Mouse (Mus musculus): ENCODE measurements around the gene Opn3. TPM values are rescaled to one million over a fixed set of nuclear protein-coding genes. Genes with fewer than 3 reads are reported as not detected.

Gene Opn3
- polyA plus RNA-seq, 1 experiment from 2014 or later = 1.0 TPM

DNA sequence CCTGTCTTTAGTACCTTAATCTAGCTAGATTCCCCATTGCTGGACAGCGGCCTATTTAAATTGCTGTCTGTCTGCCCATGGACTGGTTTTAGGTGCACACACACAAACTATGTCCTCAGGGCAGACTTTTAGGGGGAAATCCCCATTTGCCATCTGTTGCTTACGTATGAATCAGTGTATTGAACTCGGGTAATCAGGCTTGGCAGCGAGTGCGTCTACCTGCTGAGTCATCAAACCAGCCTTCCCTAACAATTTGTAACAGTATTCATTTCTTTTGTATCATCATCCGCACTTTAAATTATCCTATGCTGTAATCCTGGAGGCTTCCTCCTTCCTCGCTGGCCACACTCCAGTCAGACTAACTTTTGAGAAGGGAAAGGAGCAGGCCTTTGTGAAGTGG is 22.5 kb downstream of the Opn3 start:
- Histone ChIP-seq H3K9me3 (replicated peaks; ENCODE audit: control insufficient read depth, low read length) (no peaks in the 10 kb centered on the region), H3K27ac (ENCODE audit: low read length) (no peak overlapping the region), H3K9ac (ENCODE audit: low read depth, low read length) (no peak overlapping the region), H3K4me1 (ENCODE audit: control insufficient read depth, low read depth, low read length) (no peaks in the 10 kb centered on the region), H3K4me3 (ENCODE audit: low read depth, low read length) (no peak overlapping the region), H3K36me3 (ENCODE audit: control insufficient read depth, insufficient read depth) (no peaks in the 10 kb centered on the region), H3K4me2 (ENCODE audit: low read depth, low read length) (no peak overlapping the region), H3K27me3 (ENCODE audit: control insufficient read depth, insufficient read depth, low read depth, low read length) (no peaks in the 10 kb centered on the region)
- 59% methylated on average over 7 of the region's 7 CpGs for WGBS (ENCODE audit: insufficient replicate concordance)
- ATAC-seq (ENCODE audit: low read depth) = no peak

DNA sequence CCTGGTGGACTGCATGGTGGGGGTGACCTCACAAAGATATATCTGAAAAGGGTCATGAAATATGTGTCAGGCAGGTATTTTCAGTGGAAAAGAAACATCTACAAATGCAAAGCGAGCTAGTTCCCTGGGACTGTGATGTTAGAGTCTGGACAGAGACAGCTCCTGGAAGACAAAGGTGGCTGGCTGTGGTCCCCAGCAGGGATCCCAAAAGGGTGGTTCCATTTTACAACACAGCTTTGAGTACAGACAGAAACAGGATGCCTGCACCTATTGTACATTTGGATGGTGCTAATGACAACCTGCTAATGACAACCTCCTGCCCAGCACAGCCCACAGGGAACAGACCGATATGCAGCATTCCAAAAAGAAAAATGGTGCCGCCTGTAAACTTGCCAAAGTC is 23.1 kb downstream of the Opn3 start:
- Histone ChIP-seq H3K4me1 (ENCODE audit: control insufficient read depth, low read depth, low read length) (no peaks in the 10 kb centered on the region), H3K4me2 (ENCODE audit: low read depth, low read length) (no peak overlapping the region), H3K27me3 (ENCODE audit: control insufficient read depth, insufficient read depth, low read depth, low read length) (no peaks in the 10 kb centered on the region), H3K9me3 (replicated peaks; ENCODE audit: control insufficient read depth, low read length) (no peaks in the 10 kb centered on the region), H3K27ac (ENCODE audit: low read length) (no peak overlapping the region), H3K36me3 (ENCODE audit: control insufficient read depth, insufficient read depth) (no peaks in the 10 kb centered on the region), H3K9ac (ENCODE audit: low read depth, low read length) (no peak overlapping the region), H3K4me3 (ENCODE audit: low read depth, low read length) (no peak overlapping the region)
- ATAC-seq (ENCODE audit: low read depth) = no peak
- WGBS (ENCODE audit: insufficient replicate concordance) = 67% methylated on average over 3 of the region's 3 CpGs

DNA sequence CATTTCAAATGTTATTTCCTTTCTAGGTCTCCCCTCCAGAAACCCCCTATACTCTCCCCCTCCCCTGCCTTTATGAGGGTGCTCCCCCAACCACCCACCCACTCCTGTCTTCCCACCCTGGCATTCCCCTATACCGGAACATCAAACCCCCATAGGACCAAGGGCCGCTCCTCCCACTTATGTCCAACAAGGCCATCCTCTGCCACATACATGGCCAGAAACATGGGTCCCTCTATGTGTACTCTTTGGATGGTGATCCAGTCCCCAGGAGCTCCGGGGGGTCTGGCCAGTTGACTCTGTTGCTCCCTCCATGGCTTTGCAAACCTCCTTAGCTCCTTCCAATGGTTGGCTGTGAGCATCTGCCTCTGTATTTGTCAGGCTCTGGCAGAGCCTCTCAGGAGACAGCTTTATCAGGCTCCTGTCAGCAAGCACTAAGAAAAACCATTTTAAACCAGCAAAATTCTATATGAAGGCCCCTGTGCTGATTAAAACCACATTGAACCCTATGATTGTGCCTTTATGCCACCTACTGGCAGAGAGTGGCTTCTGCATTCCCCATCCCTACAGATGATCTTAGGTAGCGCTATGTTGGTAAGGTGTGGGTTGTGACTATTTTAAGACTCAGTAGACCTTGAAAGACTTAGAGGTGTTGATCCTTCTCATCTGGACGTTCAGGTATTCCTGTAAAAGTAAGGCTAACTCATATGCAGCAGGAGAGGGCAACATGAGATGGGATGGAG is 23.7 kb downstream of the Opn3 start:
- Histone ChIP-seq H3K4me1 (ENCODE audit: control insufficient read depth, low read depth, low read length) (no peaks in the 10 kb centered on the region), H3K27ac (ENCODE audit: low read length) (no peak overlapping the region), H3K9me3 (replicated peaks; ENCODE audit: control insufficient read depth, low read length) (no peaks in the 10 kb centered on the region), H3K4me2 (ENCODE audit: low read depth, low read length) (no peak overlapping the region), H3K4me3 (ENCODE audit: low read depth, low read length) (no peak overlapping the region), H3K9ac (ENCODE audit: low read depth, low read length) (no peak overlapping the region), H3K36me3 (ENCODE audit: control insufficient read depth, insufficient read depth) (no peaks in the 10 kb centered on the region), H3K27me3 (ENCODE audit: control insufficient read depth, insufficient read depth, low read depth, low read length) (no peaks in the 10 kb centered on the region)
- WGBS (ENCODE audit: insufficient replicate concordance) = 59% methylated on average over 5 of the region's 5 CpGs
- ATAC-seq (ENCODE audit: low read depth) = peak; percentile 42; the same call in 1 of the 2 replicates

DNA sequence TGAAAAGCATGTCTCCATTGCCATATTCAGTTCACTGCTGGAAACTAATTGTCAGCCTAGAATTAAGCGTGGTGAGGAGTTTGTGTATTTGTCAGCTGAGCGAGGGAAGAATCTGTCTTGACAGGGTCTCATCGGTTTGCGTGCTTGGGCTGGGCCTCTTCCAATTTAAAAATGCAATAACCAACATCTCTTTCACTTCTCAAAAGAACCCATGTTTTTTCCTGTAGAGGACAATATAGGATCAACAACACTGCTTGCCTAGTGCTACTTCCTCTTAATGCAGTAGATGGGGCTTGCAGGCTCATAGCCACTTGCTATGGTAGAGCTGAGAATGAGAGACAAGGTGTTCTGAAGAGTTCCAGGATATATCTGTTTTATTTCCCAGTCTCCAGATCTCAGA is 32.7 kb downstream of the Opn3 start:
- Histone ChIP-seq H3K4me1 (ENCODE audit: control insufficient read depth, low read depth, low read length) (no peaks in the 10 kb centered on the region), H3K9ac (ENCODE audit: low read depth, low read length) (no peak overlapping the region), H3K4me2 (ENCODE audit: low read depth, low read length) (no peak overlapping the region), H3K9me3 (replicated peaks; ENCODE audit: control insufficient read depth, low read length) (no peaks in the 10 kb centered on the region), H3K4me3 (ENCODE audit: low read depth, low read length) (no peak overlapping the region), H3K36me3 (ENCODE audit: control insufficient read depth, insufficient read depth) (no peaks in the 10 kb centered on the region), H3K27me3 (ENCODE audit: control insufficient read depth, insufficient read depth, low read depth, low read length) (no peaks in the 10 kb centered on the region), H3K27ac (ENCODE audit: low read length) (no peak overlapping the region)
- ATAC-seq (ENCODE audit: low read depth) = no peak
- 63% methylated on average over 4 of the region's 4 CpGs for WGBS (ENCODE audit: insufficient replicate concordance)

DNA sequence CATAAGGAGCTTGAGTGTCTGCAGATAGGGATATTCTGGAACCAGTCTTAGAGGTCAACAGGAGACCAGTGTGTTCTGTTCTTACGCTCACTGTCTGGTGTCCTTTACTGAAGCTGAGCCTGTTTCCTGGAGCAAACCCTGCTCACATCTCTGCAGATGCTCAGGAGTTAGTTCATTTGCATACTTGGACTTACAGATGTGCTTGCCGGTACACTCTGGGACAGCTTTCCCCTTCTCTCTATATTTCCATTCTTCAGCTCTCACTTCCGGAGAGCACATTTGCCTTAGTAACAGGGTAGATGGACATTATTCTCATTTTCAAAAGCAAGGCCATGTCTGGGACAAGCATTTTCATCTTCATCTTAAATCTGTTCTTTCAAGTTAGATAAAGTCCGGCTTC is 44.0 kb downstream of the Opn3 start:
- no peak overlapping the region for H3K27ac ChIP-seq (ENCODE audit: low read length)
- no peak for ATAC-seq (ENCODE audit: low read depth)

DNA sequence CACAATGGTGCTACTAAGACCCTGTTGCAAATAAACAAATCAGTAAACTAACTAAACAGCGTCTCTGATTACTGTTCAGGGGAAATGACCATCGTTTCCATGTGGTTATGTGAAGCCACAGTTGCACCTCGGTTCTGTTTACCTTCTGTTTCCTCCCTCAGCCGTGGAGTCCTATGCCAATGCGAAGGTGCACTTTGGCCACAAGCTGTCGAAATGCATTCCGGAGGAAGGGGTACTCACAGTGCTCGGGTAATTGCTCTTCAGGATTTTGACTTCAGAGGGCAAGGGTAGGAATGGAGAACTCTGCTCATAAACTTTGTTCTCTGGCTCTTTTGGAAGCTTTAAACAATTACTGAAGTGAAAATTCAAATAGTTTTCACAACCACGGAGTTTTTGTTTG is 45.6 kb downstream of the Opn3 start:
- Histone ChIP-seq H3K4me2 (ENCODE audit: low read depth, low read length) (no peak overlapping the region), H3K36me3 (ENCODE audit: control insufficient read depth, insufficient read depth) (no peaks in the 10 kb centered on the region), H3K27ac (ENCODE audit: low read length) (peak overlapping the region; percentile 54; the same call in 1 of the 2 replicates), H3K27me3 (ENCODE audit: control insufficient read depth, insufficient read depth, low read depth, low read length) (no peaks in the 10 kb centered on the region), H3K4me3 (ENCODE audit: low read depth, low read length) (no peak overlapping the region), H3K4me1 (ENCODE audit: control insufficient read depth, low read depth, low read length) (no peaks in the 10 kb centered on the region), H3K9ac (ENCODE audit: low read depth, low read length) (no peak overlapping the region), H3K9me3 (replicated peaks; ENCODE audit: control insufficient read depth, low read length) (no peaks in the 10 kb centered on the region)
- 27% methylated on average over 9 of the region's 9 CpGs for WGBS (ENCODE audit: insufficient replicate concordance)
- ATAC-seq (ENCODE audit: low read depth) = peak; percentile 85

More for the DNA sequence above, 44.0 kb downstream of the Opn3 start:
- no peaks in the 10 kb centered on the region for H3K27me3 ChIP-seq (ENCODE audit: control insufficient read depth, insufficient read depth, low read depth, low read length)
- WGBS (ENCODE audit: insufficient replicate concordance) = 83% methylated on average over 4 of the region's 4 CpGs
- no peak overlapping the region for H3K4me2 ChIP-seq (ENCODE audit: low read depth, low read length)
- no peaks in the 10 kb centered on the region for H3K9me3 ChIP-seq (replicated peaks; ENCODE audit: control insufficient read depth, low read length)
- no peak overlapping the region for H3K4me3 ChIP-seq (ENCODE audit: low read depth, low read length)
- H3K9ac ChIP-seq (ENCODE audit: low read depth, low read length) = no peak overlapping the region
- no peaks in the 10 kb centered on the region for H3K36me3 ChIP-seq (ENCODE audit: control insufficient read depth, insufficient read depth)
- H3K4me1 ChIP-seq (ENCODE audit: control insufficient read depth, low read depth, low read length) = no peaks in the 10 kb centered on the region

DNA sequence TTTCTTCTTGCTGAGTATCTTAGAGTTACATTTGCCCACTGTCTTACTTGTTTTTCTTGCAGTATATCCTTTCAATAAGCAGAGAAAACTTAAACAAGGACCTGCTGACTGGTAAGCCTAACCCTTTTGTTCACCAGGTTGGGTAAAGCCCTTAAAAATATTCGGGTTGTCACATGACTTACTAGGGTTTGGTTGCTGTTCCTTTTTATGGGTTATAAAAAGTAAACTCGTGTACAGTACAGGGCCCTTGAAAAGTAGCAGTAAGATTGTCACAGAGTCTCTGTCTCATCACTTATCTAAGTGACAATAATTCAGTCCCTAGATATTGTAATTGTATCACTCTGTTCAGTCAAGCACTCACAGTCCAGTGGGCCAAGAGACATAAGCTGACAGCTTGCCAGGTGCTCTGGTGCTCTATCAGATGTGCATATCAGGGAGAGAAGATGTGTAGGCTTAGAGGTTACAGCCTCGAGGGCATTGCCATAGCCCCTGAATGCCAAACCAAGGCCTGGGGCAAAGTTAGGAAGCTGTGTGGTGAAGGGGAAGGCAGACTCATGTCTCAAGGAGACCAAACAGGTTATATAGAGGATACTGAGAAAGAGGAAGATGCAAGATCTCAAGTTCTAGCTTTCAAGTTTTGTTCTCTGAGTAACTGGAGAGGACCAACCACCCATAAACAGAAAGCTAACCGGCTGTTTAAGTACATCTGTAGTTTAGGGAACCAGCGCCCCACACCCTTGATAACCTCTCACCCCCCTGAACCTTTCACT is 48.9 kb downstream of the Opn3 start:
- H3K9ac ChIP-seq (ENCODE audit: low read depth, low read length) = no peak overlapping the region
- peaks cover 2% of the 10 kb centered on the region; the same call in 1 of the 2 replicates for H3K4me1 ChIP-seq (ENCODE audit: control insufficient read depth, low read depth, low read length)
- H3K27me3 ChIP-seq (ENCODE audit: control insufficient read depth, insufficient read depth, low read depth, low read length) = no peaks in the 10 kb centered on the region
- no peak overlapping the region for H3K27ac ChIP-seq (ENCODE audit: low read length)
- no peaks in the 10 kb centered on the region for H3K36me3 ChIP-seq (ENCODE audit: control insufficient read depth, insufficient read depth)
- 34% methylated on average over 5 of the region's 5 CpGs for WGBS (ENCODE audit: insufficient replicate concordance)
- ATAC-seq (ENCODE audit: low read depth) = no peak
- no peak overlapping the region for H3K4me3 ChIP-seq (ENCODE audit: low read depth, low read length)
- no peaks in the 10 kb centered on the region for H3K9me3 ChIP-seq (replicated peaks; ENCODE audit: control insufficient read depth, low read length)
- no peak overlapping the region for H3K4me2 ChIP-seq (ENCODE audit: low read depth, low read length)

DNA sequence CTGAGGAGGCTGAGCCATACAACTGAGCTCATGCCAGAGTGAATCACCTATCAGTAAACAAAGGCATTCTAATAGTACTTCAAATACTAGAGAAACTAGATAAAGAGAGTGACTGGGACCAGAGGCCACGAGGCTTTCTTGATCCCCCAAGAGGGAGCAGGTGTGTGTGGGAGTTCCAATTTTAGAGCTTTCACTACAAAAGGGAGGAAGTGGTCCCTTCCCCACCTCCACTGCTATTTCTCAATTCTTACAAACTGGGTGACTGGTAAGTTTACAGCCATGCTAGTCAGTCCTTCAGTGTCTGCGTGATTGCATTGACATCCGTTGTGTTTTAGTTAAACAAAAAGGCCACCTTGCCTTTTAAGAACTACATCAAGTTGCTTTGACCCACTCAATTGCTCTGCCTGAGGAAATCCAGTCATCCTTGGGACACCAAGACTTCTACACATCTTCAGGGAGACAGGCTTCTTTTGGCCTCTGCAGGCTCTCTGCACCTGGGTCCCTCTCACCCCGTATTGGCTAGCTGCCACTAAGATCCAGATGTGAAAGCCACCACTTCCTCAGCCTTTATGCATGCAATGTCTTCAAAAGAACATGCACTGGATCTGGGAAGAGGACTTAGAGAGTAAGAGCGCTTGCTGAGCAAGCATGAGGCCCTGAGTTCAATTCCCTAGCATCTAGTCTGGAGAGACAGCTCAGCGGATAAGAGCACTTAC is 52.0 kb downstream of the Opn3 start:
- ATAC-seq (ENCODE audit: low read depth) = no peak
- 44% methylated on average over 6 of the region's 6 CpGs for WGBS (ENCODE audit: insufficient replicate concordance)
- Histone ChIP-seq H3K27me3 (ENCODE audit: control insufficient read depth, insufficient read depth, low read depth, low read length) (no peaks in the 10 kb centered on the region), H3K4me2 (ENCODE audit: low read depth, low read length) (no peak overlapping the region), H3K4me3 (ENCODE audit: low read depth, low read length) (no peak overlapping the region), H3K9ac (ENCODE audit: low read depth, low read length) (no peak overlapping the region), H3K4me1 (ENCODE audit: control insufficient read depth, low read depth, low read length) (peaks cover 2% of the 10 kb centered on the region; the same call in 1 of the 2 replicates), H3K9me3 (replicated peaks; ENCODE audit: control insufficient read depth, low read length) (no peaks in the 10 kb centered on the region), H3K27ac (ENCODE audit: low read length) (no peak overlapping the region), H3K36me3 (ENCODE audit: control insufficient read depth, insufficient read depth) (no peaks in the 10 kb centered on the region)

Measured in liver, embryonic 16.5 days (tissue).